Mouse (Mus musculus): Measurements from ENCODE around the gene Ap1m1.

DNA sequence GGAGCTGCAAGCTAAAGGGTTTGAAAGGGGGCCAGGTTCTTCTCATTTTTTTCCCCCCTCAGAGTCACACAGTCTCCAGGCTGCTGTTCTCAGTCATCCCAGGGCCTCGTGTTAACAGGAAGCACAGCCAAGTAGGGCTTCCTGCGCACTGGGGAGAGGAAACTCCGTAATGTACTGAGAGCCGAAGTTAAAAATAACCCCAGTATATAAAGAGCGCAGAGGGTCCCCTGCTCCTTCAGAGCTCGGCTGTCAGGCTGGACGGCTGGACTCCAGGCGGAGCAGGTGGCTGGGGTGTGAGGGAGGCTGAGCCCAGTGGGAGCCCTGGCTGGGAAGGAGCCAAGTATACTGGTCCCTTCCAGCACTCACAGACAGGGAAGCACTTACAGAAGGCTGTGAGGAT lies 55.9 kb downstream of the Ap1m1 start:
- TF ChIP-seq CTCF (IDR thresholded peaks at IDR 0.05; ENCODE audit: low read depth, low read length) (no peak), EP300 (IDR thresholded peaks at IDR 0.05; ENCODE audit: insufficient read depth, low read depth, low read length) (no peak)

Data from ES-Bruce4 (cell line).